Mouse (Mus musculus): ENCODE measurements around the gene Ccdc38.

The Ccdc38 gene

GRCm38 (mm10) chr10:93609236-93609635, 68.8 kb downstream of the Ccdc38 start:
- no peak for DNase-seq (ENCODE audit: low read depth)

GRCm38 (mm10) chr10:93610896-93611295, 70.5 kb downstream of the Ccdc38 start:
- no peak for DNase-seq (ENCODE audit: low read depth)

GRCm38 (mm10) chr10:93611419-93612007, 71.1 kb downstream of the Ccdc38 start:
- DNase-seq (ENCODE audit: low read depth), result no peak

DNA sequence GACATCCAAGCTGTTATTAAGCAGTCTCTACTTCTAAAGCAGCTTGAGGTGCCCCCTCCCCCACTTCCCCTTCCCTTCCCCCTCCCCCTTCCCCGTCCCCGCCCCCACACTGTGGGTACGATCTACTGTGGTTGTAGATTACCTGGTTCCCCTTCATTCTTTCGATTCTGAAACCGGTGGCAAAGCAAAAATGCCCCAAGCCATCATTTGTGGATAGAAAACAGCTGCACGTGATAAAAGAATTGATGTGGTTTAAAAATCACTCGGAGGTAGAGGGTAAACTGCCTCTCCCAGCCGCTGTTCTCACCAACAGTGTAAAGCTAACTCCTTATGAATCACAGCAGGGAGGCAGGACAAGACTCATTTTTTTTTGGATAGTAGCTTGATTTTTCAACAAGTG, 74.4 kb downstream of the Ccdc38 start:
- DNase-seq (ENCODE audit: low read depth), result no peak

GRCm38 (mm10) chr10:93620438-93621179, 80.2 kb downstream of the Ccdc38 start:
- no peak for DNase-seq (ENCODE audit: low read depth)

DNA sequence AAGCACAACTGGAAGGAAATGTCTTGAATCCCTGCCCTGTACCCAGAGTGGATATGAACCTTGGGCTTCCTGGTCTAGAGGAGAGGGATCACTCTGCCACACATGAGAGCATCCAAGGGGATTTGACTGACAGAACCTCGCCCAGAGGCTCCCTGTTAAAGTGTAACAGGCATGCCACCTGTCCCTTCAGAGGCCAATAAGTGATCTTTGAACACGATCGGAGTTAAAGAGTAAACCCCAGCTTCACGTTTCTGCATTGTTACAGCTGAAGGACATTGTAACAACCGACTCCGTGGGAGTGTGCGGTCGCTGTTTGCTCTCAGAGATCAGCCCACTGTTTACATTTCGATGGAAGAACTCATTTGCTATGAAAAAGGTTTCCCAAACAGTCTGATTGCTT, 83.3 kb downstream of the Ccdc38 start:
- no peak for DNase-seq (ENCODE audit: low read depth)

GRCm38 (mm10) chr10:93624151-93624550, 83.7 kb downstream of the Ccdc38 start:
- no peak for DNase-seq (ENCODE audit: low read depth)

- DNase-seq (ENCODE audit: low read depth), result no peak
Measured at GRCm38 (mm10) chr10:93630310-93630709, 89.9 kb downstream of the Ccdc38 start.

DNA sequence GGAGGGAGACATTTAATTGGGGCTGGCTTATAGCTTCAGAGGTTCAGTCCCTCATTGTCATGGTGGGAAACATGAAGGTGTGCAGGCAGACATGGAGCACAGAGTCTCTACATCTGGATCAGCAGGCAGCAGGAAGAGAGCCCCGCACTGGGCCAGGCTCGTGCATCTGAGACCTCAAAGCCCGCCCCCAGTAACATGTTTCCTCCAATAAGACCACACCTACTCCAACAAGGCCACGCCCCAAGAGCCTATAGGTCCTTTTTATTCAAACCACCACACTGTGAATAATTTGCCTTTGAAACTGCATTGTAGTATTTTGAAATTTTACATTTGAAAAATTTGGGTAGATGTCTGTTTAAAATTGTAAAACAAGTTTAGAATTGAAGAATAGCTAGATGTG, 91.7 kb downstream of the Ccdc38 start:
- DNase-seq (ENCODE audit: low read depth), result no peak

- no peak for DNase-seq (ENCODE audit: low read depth)
Measured at GRCm38 (mm10) chr10:93633563-93633962, 93.1 kb downstream of the Ccdc38 start.

Measured in c-Kit-positive CD71-positive TER-119-negative erythroid progenitor cells, embryonic 14.5 days (primary cell).